Mouse (Mus musculus) retina, adult 2 months (tissue): ENCODE data around the gene Zfp768.

ENCODE experiments used
- DNase-seq: peaks from one replicate; pipeline ENCODE4 v3.0.0-alpha.2; 2012; ENCODE audit warnings: low read depth, low spot score

Zfp768 gene

GRCm38 (mm10) chr7:127297586-127298193 is 47.7 kb downstream of the Zfp768 start:
- DNase-seq: no peak

GRCm38 (mm10) chr7:127296786-127297555 is 48.4 kb downstream of the Zfp768 start:
- DNase-seq: no peak

- no peak for DNase-seq
These were observed 49.3 kb downstream of the Zfp768 start, which contains the start of gene Itgal for GRCm38 (mm10) chr7:127296098-127296497. TSS of gene Itgal (plus strand) at chr7:127296260.
